Mouse (Mus musculus): ENCODE measurements at regions not wholly inside any gene's neighbourhood (a gene's known extent, or its start where the extent isn't known, plus 50 kb on each side); places are given as distances from the start of the nearest gene placed in this dataset.

DNA sequence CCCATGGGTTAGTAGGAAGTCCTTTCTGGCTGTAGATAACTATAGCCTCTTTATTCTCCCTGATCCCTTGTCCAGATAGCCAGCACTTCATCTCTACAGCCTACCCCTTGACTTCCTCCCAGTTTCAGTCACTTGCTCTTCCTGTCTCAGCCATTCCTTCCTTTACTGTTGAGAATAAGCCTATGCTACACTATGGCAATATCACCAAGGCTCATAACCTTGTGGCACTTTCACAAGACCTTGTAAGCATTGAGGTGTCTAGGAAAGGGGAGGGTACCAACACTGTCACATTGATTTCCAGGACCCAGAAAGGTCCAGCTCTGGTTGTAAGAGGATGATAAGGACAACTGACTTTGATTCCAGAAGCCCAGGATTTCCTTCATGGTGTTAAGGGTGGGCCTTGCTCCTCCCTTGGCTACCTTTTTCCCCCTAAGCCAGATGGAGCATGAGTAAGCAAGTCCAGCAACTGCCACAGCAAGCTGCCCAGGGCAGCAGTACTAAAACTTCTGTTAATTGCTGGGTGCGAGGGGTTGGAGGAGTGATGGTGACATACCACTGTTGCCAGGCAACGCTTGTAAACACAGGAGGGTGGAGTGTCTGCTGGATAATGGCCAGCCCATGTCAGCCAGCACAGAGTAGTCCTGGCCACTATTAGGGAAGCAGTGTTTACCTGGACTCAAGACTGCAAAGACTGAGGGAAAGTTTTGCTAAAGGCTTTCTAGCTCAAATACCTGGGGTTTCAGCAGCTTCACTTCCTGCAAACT, 75.7 kb downstream of the Ankrd16 start:
- no peak overlapping the region for H3K27ac ChIP-seq (ENCODE audit: insufficient read depth, low read depth, low read length)
- 37% methylated on average over 2 of the region's 2 CpGs for WGBS
- TF ChIP-seq CTCF (IDR thresholded peaks at IDR 0.05; ENCODE audit: insufficient read depth, low read depth, low read length) (no peak), POLR2A (IDR thresholded peaks at IDR 0.05; ENCODE audit: insufficient read depth, low read depth, low read length) (no peak)
- no peak overlapping the region for H3K4me3 ChIP-seq (ENCODE audit: insufficient read depth, low read depth, low read length)
- H3K4me1 ChIP-seq (ENCODE audit: control insufficient read depth, insufficient read depth, low read length): no peaks in the 10 kb centered on the region

DNA sequence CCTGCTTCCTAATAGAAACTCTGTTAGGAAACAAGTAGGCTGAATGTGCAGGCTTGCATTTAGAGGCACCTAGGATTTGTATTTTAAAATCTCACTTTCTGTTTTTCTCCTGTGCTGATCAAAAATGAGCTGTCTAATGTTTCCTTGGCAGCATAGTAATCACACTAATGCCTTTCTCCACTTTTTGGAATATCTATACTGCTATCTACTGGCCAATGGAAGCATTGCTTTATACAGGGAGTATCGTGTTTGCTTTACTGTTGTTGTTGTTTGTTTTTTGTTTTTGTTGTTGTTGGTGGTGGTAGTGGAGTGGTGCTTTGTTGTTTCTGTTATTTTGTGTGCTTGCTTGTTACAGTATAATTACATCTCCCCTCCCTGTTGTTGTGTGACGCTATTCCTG, 92.3 kb downstream of the Ankrd16 start:
- 28% methylated on average over 2 of the region's 2 CpGs for WGBS
- Histone ChIP-seq H3K4me3 (ENCODE audit: insufficient read depth, low read depth, low read length) (no peak overlapping the region), H3K4me1 (ENCODE audit: control insufficient read depth, insufficient read depth, low read length) (no peaks in the 10 kb centered on the region), H3K27ac (ENCODE audit: insufficient read depth, low read depth, low read length) (no peak overlapping the region)
- TF ChIP-seq CTCF (IDR thresholded peaks at IDR 0.05; ENCODE audit: insufficient read depth, low read depth, low read length) (no peak), POLR2A (IDR thresholded peaks at IDR 0.05; ENCODE audit: insufficient read depth, low read depth, low read length) (no peak)

DNA sequence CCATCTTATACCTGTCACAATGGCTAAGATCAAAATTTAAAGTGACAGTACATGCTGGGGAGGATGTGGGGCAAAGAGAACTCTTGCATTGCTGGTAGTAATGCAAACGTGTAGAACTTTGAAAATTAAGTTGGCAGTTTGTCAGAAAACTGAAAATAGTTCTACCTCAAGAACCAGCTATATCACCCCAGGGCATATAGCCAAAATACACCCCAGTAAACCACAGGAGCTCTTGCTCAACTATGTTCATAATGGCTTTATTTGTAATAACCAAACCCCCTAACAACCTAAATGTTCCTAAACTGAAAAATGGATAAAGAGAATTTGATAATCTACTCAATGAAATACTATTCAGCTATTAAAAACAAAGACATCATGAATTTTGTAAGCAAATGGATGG, 102.3 kb downstream of the Ankrd16 start:
- H3K27ac ChIP-seq (ENCODE audit: insufficient read depth, low read depth, low read length): no peak overlapping the region
- no peaks in the 10 kb centered on the region for H3K4me1 ChIP-seq (ENCODE audit: control insufficient read depth, insufficient read depth, low read length)
- WGBS: 31% methylated on average over 1 of the region's 1 CpGs
- no peak for TF ChIP-seq POLR2A (IDR thresholded peaks at IDR 0.05; ENCODE audit: insufficient read depth, low read depth, low read length)
- H3K4me3 ChIP-seq (ENCODE audit: insufficient read depth, low read depth, low read length): no peak overlapping the region

DNA sequence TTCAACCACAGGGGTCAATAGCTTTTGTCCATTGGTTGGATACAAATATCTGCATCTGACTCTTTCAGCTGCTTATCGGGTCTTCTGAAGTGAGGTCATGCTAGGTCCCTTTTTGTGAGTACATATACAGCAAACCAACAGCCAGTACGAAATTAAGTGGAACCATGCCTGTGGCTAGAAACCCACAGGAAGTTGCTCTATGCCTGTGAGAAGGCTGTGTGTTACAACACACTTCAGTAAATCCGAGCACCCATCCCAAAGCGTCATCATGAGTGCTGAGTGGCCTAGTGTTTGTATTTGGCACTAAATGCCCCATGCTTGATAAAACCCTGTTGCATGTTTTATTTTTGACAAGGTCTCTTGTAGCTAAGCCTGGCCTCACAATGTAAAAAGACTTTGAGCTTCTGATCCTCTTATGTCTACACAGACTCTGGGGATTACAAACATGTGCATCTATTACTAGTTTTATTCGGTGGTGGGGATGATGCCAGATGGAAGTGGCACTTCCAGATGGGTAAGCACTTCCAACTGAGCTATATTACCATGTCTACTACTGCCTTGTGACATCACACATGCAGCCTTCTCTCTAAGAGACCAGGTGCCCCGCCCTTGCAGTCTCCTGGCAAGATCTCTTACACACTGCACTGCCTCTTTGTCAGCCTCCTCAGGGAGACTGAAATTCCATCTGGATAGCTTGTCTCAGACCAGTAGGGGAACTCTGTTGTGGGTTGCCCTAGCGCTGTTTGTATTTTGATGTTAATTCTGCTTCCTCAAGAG, 117.3 kb downstream of the Ankrd16 start:
- H3K4me1 ChIP-seq (ENCODE audit: control insufficient read depth, insufficient read depth, low read length): no peaks in the 10 kb centered on the region
- no peak overlapping the region for H3K4me3 ChIP-seq (ENCODE audit: insufficient read depth, low read depth, low read length)
- 76% methylated on average over 7 of the region's 7 CpGs for WGBS
- no peak for TF ChIP-seq POLR2A (IDR thresholded peaks at IDR 0.05; ENCODE audit: insufficient read depth, low read depth, low read length)
- TF ChIP-seq CTCF (IDR thresholded peaks at IDR 0.05; ENCODE audit: insufficient read depth, low read depth, low read length): no peak
- no peak overlapping the region for H3K27ac ChIP-seq (ENCODE audit: insufficient read depth, low read depth, low read length)

DNA sequence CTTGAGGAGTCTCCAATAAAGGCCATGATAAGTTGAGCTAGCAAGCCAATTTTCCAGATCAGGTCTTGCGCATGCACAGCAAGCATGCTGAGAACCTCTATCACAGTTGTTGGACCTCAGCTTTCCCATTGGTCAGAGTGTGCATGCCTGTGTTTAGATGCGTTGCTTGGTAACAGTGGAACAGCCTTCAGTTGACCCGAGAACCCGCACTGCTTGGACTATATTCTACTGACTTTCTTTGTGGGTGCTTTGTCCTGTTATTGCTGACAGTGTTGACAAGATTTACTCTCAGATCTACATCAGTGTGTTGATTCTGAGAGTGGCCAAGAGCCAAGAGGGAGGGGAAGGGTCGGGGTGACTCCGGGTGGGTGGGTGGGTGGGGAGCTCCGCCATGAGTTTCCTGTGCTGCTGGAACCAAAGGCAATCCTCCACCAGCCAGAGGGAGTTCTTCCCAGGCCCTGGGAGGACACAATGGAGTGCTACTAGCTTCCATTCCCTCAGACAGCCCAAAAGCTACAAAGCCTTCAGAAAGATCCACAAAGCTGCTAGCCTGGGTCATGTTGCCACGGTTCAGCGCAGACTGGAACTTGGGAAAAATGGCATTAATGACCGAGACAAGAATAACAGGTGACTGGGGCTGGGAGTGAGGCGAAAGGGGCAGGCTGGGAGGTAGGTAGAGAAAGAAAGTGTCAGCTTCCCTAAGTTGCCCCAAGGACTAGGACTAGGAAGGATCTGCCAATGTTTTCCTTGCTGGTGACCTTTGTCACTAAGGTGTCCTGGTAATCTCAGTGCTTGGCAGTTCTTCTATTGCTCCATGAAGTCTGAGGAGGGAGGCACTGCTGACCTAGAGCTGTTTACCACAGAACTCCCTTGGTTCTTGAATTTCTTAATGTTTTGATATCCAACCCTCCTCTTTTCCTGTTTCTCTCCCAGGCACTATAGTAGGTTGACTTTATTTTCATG, 122.3 kb downstream of the Ankrd16 start:
- TF ChIP-seq POLR2A (IDR thresholded peaks at IDR 0.05; ENCODE audit: insufficient read depth, low read depth, low read length) (no peak), CTCF (IDR thresholded peaks at IDR 0.05; ENCODE audit: insufficient read depth, low read depth, low read length) (no peak)
- 83% methylated on average over 11 of the region's 11 CpGs for WGBS

DNA sequence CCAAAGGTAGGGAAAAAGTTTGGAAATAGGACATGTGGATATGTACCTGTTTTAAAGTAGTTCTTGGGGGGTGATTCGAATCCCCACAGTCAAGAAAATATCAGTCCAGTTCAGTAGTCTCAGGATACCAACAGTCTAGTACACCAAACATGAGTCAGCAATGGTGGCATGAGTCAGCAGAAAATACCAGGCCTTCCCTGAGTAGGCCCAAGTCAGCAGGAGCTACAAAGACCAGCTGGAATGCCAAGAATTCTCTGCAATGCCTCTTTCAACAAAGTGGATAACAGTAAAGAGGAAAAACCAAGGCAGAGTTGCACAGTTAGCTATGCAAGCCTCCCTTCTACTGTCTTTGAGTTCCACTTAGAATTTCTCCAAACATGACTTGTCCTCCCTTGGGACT, 137.1 kb downstream of the Ankrd16 start:
- no peak for TF ChIP-seq POLR2A (IDR thresholded peaks at IDR 0.05; ENCODE audit: insufficient read depth, low read depth, low read length)
- TF ChIP-seq CTCF (IDR thresholded peaks at IDR 0.05; ENCODE audit: insufficient read depth, low read depth, low read length): no peak
- no peak overlapping the region for H3K4me3 ChIP-seq (ENCODE audit: insufficient read depth, low read depth, low read length)
- 83% methylated on average over 1 of the region's 1 CpGs for WGBS
- H3K27ac ChIP-seq (ENCODE audit: insufficient read depth, low read depth, low read length): no peak overlapping the region
- no peaks in the 10 kb centered on the region for H3K4me1 ChIP-seq (ENCODE audit: control insufficient read depth, insufficient read depth, low read length)

More for the DNA sequence above, 122.3 kb downstream of the Ankrd16 start:
- no peaks in the 10 kb centered on the region for H3K4me1 ChIP-seq (ENCODE audit: control insufficient read depth, insufficient read depth, low read length)
- H3K4me3 ChIP-seq (ENCODE audit: insufficient read depth, low read depth, low read length): no peak overlapping the region
- no peak overlapping the region for H3K27ac ChIP-seq (ENCODE audit: insufficient read depth, low read depth, low read length)

DNA sequence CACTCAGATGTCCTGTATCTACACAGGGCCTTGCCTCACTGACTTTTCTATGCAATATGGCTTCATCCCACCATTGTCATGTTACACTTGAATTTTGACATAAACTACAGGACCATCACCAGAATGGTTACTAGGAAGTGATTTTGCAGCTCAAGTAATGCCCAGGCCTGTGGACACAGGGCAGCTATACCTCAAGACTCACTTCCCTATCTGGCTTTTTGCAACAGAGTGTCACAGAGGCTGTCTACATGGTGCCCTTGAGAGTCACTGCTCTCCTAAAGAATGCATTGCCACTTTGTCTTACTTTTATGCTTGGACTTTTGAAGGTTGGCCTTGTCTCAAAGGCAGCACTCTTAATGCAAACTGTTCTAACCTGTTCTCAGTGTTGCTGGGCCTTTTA, 139.7 kb downstream of the Ankrd16 start:
- Histone ChIP-seq H3K4me3 (ENCODE audit: insufficient read depth, low read depth, low read length) (no peak overlapping the region), H3K4me1 (ENCODE audit: control insufficient read depth, insufficient read depth, low read length) (no peaks in the 10 kb centered on the region), H3K27ac (ENCODE audit: insufficient read depth, low read depth, low read length) (no peak overlapping the region)
- no peak for TF ChIP-seq POLR2A (IDR thresholded peaks at IDR 0.05; ENCODE audit: insufficient read depth, low read depth, low read length)
- TF ChIP-seq CTCF (IDR thresholded peaks at IDR 0.05; ENCODE audit: insufficient read depth, low read depth, low read length): no peak

DNA sequence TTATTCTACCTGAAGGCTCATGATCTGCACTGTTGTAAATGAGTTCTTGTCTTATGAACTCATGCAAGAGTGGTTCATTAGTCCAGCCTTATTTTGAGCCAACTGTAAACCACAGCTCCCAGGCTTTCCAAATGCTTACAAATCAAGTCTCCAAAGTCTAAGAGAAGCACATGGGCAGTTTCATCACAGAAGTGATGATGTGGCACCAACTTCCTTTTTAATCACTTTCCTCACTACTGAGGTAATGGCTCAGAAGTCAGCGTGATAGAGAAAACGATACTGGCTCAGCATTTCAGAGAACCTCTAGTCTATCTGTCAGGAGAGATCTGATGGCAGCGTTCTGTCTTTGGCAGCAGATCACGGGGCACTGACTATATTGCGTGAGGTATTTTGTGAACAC, 140.4 kb downstream of the Ankrd16 start:
- Histone ChIP-seq H3K4me3 (ENCODE audit: insufficient read depth, low read depth, low read length) (no peak overlapping the region), H3K27ac (ENCODE audit: insufficient read depth, low read depth, low read length) (no peak overlapping the region), H3K4me1 (ENCODE audit: control insufficient read depth, insufficient read depth, low read length) (no peaks in the 10 kb centered on the region)
- TF ChIP-seq CTCF (IDR thresholded peaks at IDR 0.05; ENCODE audit: insufficient read depth, low read depth, low read length) (no peak), POLR2A (IDR thresholded peaks at IDR 0.05; ENCODE audit: insufficient read depth, low read depth, low read length) (no peak)
- 71% methylated on average over 5 of the region's 5 CpGs for WGBS
